Mouse (Mus musculus): Measurements from ENCODE around the gene Gm14862.
"Not testable (repeated sequence)": the region's sequence is repeated elsewhere in the genome, so short reads cannot be mapped to it uniquely, and the experiment has no call there.

Gm14862 gene

DNA sequence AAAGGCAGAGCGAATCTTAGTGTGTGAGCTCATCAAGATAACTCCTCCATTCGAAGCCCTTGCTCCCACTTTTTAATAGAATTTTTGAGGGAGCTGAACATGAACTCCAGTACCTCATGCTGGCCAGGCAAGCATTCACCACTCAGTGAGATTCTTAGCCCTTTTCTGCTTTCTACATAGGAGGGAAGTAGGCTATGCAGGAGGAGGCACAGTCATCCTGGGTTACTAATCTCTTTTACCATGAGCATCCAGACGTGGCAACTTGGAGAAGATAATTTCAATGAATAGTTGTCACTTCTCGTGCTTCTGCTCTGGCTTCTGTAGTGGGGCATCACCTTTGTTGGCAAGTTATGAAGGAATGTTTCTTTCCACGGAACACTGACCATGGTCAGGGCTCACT, at the start of gene Gm14862:
Gene Gm14862, minus strand, starts transcription at position 134 of the 400 bp plus-strand sequence.
- DNase-seq (ENCODE audit: low spot score in 2 of 2): no peak

GRCm38 (mm10) chrX:9303455-9303854, 46.8 kb upstream of the Gm14862 start:
- DNase-seq (ENCODE audit: low spot score in 2 of 2): no peak

GRCm38 (mm10) chrX:9302791-9303190, 46.1 kb upstream of the Gm14862 start:
- DNase-seq (ENCODE audit: low spot score in 2 of 2): no peak

- DNase-seq (ENCODE audit: low spot score in 2 of 2): no peak
Observed at GRCm38 (mm10) chrX:9298413-9298864, 41.7 kb upstream of the Gm14862 start.

DNA sequence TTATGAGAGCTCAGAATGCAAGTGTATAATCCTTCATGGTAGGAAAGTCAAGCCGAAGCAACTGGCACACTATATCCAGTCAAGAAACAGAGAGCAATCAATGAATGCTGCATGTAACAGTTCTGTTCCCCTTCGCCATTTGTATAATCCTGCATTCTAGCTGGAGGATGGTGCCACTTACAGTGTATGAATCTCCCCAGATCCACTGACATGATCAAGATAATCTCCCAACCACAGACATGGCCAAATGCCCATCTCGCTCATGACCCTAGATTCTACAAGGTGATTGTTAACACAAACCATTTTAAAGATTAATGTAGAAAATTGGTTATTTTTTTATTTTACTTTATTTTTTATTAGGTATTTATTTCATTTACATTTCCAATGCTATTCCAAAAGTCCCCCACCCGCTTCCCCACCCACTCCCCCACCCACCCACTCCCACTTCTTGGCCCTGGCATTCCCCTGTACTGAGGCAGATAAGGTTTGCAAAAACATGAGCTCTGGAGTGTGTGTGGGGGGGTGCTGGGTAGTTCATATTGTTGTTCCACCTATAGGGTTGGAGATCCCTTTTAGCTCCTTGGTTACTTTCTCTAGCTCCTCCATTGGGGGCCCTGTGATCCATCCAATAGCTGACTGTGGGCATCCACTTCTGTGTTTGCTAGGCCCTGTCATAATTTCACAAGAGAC, 36.6 kb upstream of the Gm14862 start:
- not testable (repeated sequence) for DNase-seq (ENCODE audit: low spot score in 2 of 2)

- not testable (repeated sequence) for DNase-seq (ENCODE audit: low spot score in 2 of 2)
Observed at GRCm38 (mm10) chrX:9283464-9283863, 26.8 kb upstream of the Gm14862 start, which contains the start of gene H2al1m. H2al1m (plus strand) TSS chrX:9283764.

- DNase-seq (ENCODE audit: low spot score in 2 of 2): no peak
Observed at GRCm38 (mm10) chrX:9274321-9274720, 17.6 kb upstream of the Gm14862 start.

GRCm38 (mm10) chrX:9273377-9274002, 16.8 kb upstream of the Gm14862 start:
- no peak for DNase-seq (ENCODE audit: low spot score in 2 of 2)

- DNase-seq (ENCODE audit: low spot score in 2 of 2): peak; percentile 7 to 18
Observed at GRCm38 (mm10) chrX:9272460-9273361, 16.0 kb upstream of the Gm14862 start, which contains the start of gene Xk. Xk (plus strand) TSS chrX:9272756.

DNA sequence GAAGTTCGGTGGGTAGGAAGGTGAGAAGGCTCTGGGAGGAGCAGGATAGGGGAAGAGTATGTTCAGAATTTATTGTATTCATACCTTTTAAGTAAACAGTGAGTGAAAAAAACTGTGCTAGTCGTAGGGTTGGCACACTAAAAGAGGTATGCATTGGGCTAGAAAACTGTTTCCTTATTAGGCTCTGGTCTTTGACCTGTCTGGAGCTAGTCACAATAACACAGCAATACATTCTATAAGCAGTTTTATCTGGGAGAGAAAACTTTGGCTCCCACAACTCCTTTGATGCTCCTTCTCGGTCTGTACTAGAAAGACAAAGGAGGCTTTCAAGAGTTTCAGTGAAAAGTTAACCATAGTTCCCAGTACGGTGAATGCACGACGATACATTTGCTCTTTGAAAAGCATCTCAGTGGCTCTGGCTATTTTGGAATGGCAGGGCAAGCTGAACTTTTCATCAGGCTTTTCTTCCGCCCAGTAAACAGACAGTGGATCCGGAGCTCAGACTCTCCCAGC, 15.3 kb upstream of the Gm14862 start:
- DNase-seq (ENCODE audit: low spot score in 2 of 2): peak in 1 of 2 experiments; percentile 15

GRCm38 (mm10) chrX:9271112-9271511, 14.4 kb upstream of the Gm14862 start:
- no peak for DNase-seq (ENCODE audit: low spot score in 2 of 2)

DNA sequence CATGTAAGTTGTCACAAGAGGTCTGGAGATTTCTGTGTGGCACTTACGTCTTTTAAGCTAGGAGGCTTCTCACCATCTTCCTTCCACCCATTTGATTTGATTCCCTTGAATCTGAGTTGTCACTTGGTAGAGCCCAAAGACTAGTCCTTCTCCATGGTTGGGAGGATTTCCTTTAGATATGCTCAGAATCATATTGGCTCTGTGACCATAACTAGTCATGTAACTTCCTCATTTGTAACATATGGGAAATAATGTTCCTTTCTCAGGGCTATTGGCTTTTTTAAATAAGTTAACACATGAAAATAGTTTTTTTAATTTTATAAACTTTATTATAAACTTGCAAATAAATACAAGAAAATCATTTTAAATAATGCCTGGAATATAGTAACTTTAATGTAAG, 2.6 kb upstream of the Gm14862 start:
- no peak for DNase-seq (ENCODE audit: low spot score in 2 of 2)

DNA sequence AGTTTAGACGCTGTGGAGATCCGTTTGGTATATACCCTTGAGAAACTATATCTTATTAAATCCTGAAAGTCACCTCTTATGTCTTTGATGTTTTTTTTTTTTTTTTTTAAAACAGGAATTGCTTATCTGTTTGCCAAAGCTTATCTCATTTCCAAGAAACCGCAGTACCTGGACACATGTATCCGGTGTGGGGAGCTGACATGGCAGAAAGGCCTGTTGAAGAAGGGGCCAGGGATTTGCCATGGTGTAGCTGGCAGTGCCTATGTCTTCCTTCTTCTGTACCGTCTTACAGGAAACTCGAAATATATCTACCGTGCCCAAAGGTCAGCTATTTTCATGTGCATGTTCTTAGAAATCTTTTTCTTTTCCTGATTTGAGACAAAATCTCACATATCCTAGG, 1.1 kb upstream of the Gm14862 start:
- DNase-seq (ENCODE audit: low spot score in 2 of 2): no peak

DNA sequence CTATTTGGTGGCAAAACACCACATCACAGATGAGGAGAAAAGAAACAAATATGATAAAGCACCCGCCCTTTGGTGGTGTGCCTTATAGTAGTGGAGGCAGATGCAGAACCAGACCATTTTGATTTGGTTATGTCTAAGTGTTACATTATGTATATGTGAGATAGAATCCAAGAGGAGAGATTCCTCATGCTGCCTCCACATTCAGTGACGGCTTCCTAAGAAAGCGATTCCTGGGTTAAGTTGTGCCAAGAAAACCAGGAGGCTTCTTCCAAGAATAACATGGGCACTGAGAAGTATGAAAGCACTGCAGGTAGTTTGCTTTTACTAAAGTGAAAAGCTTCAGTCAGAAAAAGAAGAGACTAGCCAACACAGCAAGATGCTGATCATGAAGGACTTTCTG, 1.8 kb downstream of the Gm14862 start:
- DNase-seq (ENCODE audit: low spot score in 2 of 2): no peak

- DNase-seq (ENCODE audit: low spot score in 2 of 2): no peak
Observed at GRCm38 (mm10) chrX:9253990-9254389, 2.7 kb downstream of the Gm14862 start.

- DNase-seq (ENCODE audit: low spot score in 2 of 2): no peak
Observed at GRCm38 (mm10) chrX:9248911-9249310, 7.8 kb downstream of the Gm14862 start.

DNA sequence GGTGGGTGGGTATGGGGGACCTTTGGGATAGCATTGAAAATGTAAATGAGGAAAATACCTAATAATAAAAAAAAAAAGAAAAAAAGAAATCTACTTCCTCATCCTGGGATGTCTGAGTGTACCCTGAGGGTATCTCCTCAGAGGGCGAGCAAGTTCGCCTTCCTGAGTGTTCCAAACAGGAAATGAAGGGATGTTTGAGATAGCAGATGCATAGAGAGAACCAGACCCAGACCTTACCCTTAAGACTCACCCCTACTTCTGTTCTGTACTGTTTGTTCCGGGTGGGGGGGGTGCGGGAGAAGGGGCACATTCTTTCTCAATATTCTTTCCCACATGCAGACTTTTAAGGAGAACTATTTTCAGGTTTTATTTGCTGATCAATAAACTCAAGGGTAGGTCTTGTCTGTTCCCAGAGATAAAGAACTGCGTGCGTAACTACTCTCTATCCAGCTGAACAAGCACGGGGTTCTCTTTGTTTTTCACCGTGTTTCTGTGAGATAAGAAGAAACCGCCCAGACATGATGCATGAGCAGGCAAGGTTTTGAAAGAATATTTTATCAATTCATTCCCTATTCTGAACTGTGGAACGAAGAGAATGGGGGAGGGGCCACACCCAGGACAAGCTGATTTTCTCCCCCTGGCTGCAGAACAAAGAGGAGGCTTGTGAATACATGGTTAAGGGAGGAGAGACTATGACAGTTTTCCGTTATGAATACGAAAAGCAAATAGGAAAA, 11.9 kb downstream of the Gm14862 start:
- no peak for DNase-seq (ENCODE audit: low spot score in 2 of 2)

DNA sequence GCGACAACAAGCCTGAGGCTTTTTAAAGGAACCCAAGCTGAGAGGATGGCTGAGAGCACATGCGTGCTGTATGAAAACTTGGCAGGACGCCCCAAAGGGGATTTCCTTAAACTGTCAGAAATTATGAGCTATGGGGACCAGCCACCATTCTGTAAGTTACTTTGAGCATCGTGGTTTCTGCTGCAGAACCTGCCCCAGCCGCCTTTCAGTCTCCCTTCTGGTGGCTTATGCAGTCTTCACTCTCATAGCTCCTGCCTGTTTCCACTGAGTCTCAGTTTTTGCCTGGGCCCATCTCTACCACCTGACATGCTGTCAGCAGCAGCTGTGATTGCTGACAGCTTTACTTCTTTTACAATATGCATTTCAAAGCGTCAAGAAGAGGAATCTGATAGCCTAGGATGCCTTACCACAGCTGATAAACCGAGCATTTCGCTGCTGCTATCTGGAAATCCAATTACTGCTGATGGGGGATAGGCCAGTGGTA, 13.3 kb downstream of the Gm14862 start:
- no peak for DNase-seq (ENCODE audit: low spot score in 2 of 2)

GRCm38 (mm10) chrX:9240737-9241591, 15.7 kb downstream of the Gm14862 start:
- DNase-seq (ENCODE audit: low spot score in 2 of 2): no peak

DNA sequence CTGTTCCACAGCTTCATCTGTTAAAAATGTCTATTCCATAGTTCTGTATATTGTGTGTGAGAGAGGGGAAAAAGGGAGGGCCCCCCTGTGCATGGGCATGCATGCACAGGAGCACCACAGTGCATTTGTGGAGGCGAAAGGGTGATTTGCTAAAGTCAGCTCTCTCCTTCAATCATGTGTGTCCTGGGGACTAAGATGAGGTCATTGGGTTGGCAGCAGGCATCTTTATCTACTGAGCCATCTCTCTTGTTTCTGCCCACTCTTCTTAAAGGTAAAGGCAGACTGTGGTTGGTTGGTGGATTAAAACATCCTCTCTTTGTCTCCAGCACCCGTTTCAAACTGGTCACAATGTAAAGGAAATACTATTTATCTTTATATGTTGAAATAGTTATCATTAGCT, 29.6 kb downstream of the Gm14862 start:
- no peak for DNase-seq (ENCODE audit: low spot score in 2 of 2)

Measured in frontal cortex, postnatal 14 days (tissue).